Mouse (Mus musculus) adrenal gland, adult 8-10 months (tissue): ENCODE measurements around the gene Ptprj. TPM values are rescaled to one million over a fixed set of nuclear protein-coding genes. Genes with fewer than 3 reads are reported as not detected.
"Not testable (repeated sequence)": the region's sequence is repeated elsewhere in the genome, so short reads cannot be mapped to it uniquely, and the experiment has no call there.

Experiments used
- DNase-seq: peaks from one replicate; pipeline ENCODE4 v3.0.0; 2022
- total RNA-seq, 4 experiments: library from RNA; stranded (reverse); gene quantifications; 2 replicates each; pipeline ENCODE4 v1.2.4; 2022

Gene Ptprj
- total RNA-seq, 4 experiments from 2014 or later = 13.5 to 33.1 (median 23.3) TPM

GRCm38 (mm10) chr2:90478531-90478930, 101.9 kb downstream of the Ptprj start:
- DNase-seq = no peak

DNA sequence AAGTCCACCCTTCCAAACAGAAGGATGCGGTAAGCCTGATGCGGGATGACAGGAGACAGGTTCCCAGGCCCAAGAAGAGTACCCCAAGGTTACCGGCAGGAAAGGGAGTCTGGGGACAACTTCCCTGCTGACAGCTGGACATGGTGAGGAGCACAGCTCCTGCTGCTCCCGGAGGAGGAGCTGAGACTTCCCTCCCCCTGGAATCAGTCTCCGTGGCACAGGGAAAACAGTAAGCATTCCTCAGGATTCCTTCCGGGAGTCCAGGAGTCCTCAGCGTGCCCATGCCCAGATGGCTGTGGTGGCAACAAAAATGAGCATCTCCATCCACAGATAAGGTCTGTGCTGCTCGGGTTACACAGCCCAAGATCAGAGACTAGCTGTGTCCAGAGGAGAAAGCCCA, 102.8 kb downstream of the Ptprj start:
- DNase-seq = no peak

DNA sequence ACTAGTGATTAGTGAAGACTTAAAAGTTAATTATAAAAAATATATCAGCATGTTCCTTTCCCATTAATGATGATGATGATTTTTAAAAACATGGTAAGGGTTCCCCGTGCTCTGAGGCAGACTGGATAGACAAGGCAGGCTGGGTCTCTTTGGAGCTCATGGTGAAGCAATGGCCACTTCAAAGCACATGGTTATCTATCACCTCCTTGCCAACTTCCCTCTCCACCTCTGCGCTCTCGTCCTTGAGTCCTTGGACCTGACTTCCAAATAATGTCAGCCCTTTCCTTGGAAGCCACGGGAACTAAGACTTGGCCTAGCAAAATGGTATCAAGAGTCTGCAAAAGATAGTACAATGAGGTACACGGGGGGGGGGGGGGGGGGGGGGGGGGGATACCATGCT, 103.7 kb downstream of the Ptprj start:
- DNase-seq = no peak

DNA sequence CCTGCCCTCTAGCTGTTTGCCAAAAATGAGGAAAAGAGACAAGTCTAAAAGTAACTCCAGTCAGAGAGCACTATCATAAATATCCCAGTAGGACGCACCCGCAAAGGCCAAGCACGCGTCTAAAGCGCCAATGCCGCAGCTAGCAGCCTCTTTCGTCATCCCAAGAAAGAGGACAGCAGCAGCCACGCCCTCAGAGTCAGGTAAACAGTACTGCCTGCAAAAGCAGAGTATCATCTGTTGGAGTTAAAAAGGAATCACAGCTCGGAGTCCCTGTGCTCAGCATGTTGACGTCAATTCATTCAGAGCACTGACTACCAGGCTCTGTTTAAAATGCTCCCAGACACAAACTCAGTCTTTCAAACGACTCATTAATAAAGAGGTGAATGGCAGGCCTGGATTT, 104.1 kb downstream of the Ptprj start:
- DNase-seq = no peak

- peak; percentile 58 for DNase-seq
Measured at GRCm38 (mm10) chr2:90474593-90475405, 105.6 kb downstream of the Ptprj start.

GRCm38 (mm10) chr2:90472701-90473100, 107.7 kb downstream of the Ptprj start:
- DNase-seq = no peak

DNA sequence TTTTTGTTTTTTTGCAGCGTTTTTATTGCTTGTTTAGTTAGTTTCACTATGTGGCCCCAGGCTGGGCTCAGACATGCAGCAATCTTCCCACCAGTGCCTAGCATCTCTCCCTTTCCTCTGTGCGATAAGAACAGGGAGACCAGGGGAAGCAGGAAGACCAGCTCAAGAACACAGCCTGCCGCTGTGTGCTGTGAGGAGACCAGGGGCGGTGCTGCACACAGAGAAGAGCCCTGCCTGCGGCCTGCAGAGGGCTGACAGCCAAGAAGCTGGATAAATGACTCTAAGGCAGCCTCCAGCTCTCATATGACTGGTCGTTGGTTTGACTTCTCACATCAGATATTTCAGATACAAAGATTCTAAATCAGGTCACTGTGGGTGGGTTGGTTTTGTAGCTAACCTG, 110.3 kb downstream of the Ptprj start:
- DNase-seq = no peak

DNA sequence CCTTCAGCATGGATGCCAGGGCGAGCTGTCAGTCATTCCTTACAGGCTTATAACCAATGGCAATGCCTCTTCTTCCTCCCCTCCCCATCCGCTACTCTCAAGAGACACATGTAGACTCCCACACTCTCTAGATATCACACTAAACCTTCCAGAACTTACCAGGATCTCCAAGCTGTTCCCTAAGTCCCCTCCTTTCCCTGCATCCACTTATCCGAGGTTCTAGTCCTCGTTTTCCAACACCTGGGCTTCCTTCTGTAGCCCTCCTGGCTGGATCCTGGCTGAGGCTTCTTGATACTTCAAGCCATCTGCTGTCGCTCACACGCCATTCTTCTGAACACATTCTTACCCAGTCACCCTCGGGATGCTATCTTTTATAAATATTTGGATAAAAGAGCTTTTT, 114.0 kb downstream of the Ptprj start:
- DNase-seq = no peak

GRCm38 (mm10) chr2:90463735-90464134, 116.7 kb downstream of the Ptprj start:
- DNase-seq = no peak

GRCm38 (mm10) chr2:90462252-90462651, 118.2 kb downstream of the Ptprj start:
- no peak for DNase-seq

DNA sequence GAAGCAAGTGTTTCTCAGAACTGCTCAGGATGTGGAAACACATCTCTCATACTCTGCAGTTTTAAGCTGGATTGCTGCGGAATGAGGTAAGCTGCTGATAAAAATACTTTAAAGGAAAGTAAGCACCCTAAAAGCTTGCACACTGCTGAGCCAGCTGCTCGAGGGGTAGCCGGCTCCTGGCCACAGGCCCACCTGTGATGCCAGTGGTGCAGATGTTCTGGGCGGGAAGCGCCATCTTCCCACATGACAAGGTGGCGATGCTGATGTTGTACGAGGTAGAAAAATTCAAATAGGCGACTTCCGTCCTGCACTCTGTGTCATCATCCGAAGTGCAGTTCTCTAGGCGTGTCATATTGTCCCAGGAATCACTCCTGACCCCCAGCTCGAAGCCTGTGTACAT, 122.5 kb downstream of the Ptprj start:
- no peak for DNase-seq

DNA sequence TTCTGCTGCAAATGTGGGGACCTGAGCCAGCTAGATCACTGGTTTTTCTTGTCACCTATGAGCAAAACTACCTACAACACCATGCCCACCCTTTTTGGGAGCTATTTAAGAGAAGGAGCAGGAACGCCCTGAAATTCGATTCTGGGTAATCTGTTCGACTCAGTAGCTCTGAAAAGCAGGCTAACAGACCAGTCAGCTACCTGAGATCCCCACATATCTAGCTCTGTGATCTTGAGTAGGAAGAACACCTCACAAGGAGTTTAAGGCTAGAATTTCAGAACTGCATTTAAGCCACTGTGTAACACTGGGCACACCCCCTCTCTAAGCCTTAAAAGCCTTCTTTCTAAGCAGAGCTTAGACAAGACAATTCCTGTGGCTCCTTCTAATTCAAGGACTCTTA, 128.1 kb downstream of the Ptprj start:
- DNase-seq = no peak

DNA sequence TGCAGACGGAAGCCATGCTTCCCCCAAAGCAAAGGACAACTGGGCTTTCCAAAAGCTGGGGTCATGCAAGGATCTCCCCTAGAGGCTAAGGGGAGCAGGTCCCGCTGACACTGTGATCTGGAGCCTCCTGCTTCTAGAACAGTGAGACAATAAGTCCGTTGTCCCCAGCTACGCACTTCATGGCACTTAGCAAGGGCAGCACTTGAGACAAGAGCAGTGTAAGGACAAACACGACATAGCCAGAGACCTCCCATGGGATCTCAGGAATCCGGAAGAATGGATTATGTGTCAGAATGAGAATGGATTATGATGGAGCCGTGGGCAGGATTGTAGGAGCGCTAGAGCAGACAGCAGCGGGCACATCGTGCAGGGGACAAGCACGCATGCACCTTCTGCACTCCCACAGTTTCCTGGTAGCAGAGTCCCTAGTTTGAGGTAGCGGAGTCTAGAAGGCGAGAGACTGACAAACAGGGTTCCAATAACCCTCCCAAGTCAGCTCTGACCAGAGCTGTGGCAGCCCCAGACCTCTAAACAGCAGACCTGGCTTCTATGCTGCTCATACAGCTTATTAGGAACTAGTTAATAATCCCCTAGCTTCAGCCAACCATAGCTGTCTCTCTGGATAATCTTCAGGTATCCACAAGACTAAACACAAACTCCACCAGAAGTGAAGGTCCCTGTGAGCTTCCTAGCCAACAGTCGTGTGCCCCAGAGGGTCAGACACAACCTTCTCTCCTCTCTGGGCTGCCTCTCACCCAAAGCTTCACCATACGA, 131.3 kb downstream of the Ptprj start:
- DNase-seq = no peak

GRCm38 (mm10) chr2:90443811-90444210, 136.6 kb downstream of the Ptprj start:
- DNase-seq = no peak

DNA sequence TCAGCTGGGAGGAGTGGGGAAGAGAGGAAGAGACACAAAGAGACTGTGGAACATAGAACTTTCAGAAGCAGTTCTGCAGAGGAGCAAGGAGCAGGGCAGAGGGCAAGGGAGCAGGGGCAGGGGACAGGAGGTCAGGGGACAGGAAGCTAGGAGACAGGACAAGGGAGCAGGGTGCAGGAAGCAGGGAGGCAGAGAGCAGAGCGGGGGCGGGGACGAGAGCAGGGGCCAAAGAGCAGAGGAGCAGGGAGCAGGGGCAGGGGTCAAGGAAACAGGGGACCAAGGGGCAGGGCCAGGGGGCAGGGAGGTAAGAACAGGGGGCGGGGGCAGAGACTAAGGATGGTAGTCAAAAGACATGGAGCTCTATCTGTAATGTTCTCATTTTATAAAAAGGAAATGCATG, 138.6 kb downstream of the Ptprj start:
- not testable (repeated sequence) for DNase-seq

GRCm38 (mm10) chr2:90440169-90440568, 140.3 kb downstream of the Ptprj start:
- not testable (repeated sequence) for DNase-seq

DNA sequence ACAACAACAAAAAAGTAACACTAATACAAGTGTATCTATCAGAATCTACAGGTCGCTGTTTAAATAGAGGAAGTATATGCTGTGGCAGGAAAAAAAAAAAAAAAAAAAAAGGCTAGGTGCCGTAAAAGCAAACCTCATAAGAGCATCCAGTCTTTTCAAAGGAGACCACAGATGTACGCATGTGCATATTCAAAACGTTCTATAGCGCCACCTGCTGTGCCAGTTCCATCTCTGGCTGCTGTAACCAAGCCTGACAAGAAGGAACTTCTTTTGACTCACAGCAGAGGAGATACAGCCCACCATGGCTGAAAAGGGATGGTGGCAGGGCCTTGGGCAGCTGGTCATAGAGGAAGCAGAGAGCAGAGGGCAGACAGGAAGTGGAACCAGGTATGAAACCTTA, 143.0 kb downstream of the Ptprj start:
- DNase-seq = not testable (repeated sequence)

- DNase-seq = not testable (repeated sequence)
Measured at GRCm38 (mm10) chr2:90429782-90430181, 150.7 kb downstream of the Ptprj start.

DNA sequence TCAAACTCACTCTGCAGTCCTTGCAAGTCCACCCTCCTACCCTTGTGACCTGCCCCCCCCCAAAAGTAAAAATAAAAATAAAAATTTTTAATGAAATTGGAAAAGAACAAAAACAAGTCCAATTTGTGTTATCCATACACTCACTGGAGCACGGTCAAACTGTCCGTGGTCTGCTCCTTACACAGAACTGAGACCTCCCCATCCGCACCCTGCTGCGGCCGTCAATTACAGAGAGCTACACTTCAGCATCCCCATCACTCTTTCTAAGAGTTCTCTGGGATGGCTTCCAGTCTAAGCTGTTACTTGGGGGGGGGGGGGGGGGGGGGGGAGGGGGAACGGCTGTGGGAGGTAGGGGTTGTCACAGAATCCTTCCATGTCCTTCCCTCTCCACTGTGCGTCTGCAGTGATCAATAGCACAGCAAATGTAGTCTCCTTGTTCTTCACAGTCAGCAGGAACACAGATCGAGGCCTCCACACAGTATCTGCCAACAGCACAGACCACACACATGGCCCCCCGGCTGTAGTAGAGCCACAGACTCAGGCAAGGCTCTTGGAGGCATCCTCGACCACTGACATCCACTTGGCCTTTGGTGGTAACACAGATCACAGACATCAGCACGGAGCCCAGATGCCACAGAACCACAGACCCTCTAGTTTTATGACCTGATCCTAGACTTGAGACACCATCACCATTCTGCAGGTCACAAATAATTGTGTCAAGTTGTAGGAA, 151.3 kb downstream of the Ptprj start:
- not testable (repeated sequence) for DNase-seq

- not testable (repeated sequence) for DNase-seq
Measured at GRCm38 (mm10) chr2:90424937-90425336, 155.5 kb downstream of the Ptprj start.

- not testable (repeated sequence) for DNase-seq
Measured at GRCm38 (mm10) chr2:90422282-90422681, 158.2 kb downstream of the Ptprj start.

DNA sequence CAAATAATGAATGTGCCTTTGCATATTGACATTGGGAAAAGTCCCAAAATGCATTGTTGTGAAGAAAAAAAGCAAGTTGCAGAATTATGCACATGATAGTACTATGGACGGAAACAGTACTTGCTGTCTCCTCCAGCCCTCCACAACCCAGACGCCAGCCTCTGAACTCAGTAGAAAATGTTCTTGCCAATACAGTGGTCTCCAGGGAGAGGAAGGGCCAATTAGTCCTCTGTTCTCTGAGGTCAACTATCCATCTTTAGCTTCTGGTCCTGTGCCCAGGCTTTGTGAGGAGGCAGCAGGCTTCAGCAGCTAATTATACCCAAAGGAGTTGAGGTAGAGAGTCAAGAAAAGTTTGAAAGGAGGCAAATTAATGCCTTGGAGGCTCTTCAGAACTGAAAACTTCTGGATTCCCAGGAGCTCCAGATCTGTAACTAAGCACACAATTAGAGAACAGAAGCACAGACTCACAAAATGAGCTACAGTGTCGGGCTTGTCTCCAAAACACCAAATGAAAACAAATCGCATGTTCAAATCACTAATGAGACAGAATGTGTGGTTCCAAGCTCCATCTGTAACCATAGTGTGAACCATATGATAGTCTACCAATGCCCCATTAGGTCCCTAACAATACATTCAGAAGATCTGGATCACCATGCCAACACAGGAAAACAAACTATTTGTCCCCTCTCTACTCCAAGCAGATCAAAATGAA, 166.2 kb downstream of the Ptprj start:
- DNase-seq = not testable (repeated sequence)
